Mouse (Mus musculus): Measurements from ENCODE around the gene Hnf1b.

The Hnf1b gene

GRCm38 (mm10) chr11:83853221-83853792, 3.4 kb downstream of the Hnf1b start:
- no peak for DNase-seq

GRCm38 (mm10) chr11:83854091-83854490, 4.2 kb downstream of the Hnf1b start:
- no peak for DNase-seq

DNA sequence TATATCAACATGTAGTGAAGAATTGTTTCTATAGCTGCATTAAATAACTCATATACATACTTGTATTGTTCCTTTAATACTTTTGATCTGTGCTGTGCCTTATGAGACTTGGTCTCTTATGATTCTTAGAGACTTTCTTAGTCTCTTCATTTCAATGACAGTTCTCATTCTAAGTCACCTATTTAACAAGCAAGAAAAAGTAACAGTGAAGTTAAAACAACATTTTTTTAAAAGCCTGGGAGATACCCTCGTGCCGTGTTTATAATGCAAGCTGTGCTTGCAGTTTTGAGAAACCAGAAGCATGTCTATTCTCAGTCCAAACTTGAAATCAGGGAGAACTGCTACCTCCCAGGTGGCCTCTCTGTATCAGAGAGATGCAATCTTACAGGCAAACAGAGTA, 4.8 kb downstream of the Hnf1b start:
- no peak for DNase-seq

DNA sequence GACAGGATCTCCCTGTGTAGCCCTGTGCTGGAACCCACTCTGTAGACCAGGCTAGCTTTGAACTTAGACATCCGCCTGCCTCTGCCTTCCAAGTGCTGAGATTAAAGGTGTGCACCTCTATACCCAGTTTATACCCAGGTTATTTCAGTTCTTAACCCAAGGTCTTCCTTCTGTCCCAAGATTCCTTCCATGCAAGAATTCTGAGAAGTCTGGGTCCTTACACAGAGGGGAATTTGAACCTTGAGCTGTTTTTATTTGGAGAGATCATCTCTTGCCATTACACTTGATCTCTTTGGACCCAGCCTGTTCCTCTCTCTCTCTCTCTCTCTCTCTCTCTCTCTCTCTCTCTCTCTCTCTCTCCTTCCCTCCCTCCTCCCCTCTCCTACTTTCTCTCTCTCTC, 7.4 kb downstream of the Hnf1b start:
- no peak for DNase-seq

- no peak for DNase-seq
These were observed 15.4 kb downstream of the Hnf1b start for GRCm38 (mm10) chr11:83865286-83865685.

DNA sequence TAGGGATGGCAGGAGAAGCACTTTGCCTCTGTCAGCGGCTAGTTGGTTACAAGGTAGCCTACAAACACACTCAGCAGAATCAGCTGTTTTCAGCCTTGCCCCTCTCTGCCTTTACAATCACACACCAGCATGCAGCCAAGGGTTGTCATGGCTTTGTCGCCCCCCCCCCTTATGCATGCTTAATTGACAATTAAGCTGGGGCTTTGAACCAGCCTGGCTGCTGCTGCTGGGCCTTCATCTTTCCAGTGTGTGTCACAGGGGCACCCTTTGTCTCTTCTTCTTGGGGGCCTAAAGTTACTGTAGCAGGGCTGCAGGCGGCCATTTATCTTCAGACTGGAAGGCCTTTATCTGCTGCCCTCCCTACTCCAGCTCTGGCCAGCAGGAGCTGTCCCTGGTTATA, 17.7 kb downstream of the Hnf1b start:
- DNase-seq: no peak

GRCm38 (mm10) chr11:83869147-83869546, 19.3 kb downstream of the Hnf1b start:
- DNase-seq: no peak

- DNase-seq: no peak
These were observed 19.8 kb downstream of the Hnf1b start for GRCm38 (mm10) chr11:83869686-83870085.

- peak; percentile 23 for DNase-seq
These were observed 22.1 kb downstream of the Hnf1b start for GRCm38 (mm10) chr11:83871780-83872554.

DNA sequence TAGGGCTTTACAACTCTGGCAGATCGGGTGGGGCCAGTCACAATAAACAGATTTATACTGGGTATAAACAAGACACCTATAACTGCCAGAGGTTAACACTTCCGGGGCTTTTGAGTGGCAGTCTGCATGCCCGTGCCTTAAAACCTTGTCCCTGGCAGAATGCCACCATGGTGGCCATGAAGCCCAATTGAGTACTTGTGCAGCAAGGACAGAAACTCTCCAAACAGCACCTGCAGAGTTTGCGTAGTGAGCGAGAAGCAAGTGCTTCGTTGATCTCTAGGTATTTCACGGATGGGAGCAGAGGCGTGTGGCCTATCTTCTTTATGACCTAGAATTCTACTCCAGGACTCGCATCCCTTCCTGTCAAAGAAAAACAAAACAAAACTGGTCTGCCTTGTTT, 23.6 kb downstream of the Hnf1b start:
- DNase-seq: no peak

- DNase-seq: no peak
These were observed 26.8 kb downstream of the Hnf1b start for GRCm38 (mm10) chr11:83876630-83877029.

DNA sequence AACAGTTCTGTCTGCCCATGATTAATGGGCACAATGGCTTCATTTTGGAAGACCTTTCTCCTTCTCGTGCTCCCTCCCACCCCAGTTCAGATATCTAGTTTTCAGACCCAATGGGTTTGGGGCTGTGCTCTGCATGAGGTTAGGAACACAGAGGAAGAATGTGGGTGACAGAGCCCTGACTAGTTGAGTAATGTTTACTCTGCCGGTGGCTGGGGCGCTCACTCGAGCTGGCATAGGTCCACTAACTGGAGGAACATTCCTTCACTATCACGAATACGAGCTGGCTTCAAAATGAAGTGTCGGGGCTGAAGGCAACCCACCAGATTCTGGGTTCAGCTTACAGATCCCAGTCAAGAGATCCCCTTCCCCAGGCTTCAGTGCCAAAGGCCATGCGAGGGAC, 27.9 kb downstream of the Hnf1b start:
- no peak for DNase-seq

DNA sequence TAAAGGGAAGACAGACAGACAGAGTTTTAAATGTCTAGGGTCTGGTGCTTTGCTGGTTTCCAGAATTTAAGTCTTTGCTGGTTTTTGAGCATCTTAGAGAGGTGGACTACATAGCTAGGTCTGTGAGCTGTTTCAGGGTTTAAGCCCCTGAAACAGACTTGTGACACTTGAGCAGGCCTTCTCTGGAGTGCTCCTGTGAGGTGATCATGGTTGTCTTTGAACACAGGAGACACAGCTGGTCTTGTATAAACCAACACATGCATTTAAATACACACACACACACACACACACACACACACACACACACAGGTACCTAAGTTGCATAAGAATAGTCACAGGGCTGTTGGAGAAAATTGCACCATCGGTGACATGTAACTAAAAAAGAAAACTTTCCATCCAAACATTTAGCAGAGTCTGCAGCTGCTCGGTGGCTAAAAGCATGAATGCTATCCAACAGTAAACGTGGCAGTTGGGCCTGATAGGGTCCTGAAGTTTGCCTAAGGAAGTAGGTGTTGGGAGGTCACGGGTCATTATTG, 28.6 kb downstream of the Hnf1b start:
- DNase-seq: no peak

DNA sequence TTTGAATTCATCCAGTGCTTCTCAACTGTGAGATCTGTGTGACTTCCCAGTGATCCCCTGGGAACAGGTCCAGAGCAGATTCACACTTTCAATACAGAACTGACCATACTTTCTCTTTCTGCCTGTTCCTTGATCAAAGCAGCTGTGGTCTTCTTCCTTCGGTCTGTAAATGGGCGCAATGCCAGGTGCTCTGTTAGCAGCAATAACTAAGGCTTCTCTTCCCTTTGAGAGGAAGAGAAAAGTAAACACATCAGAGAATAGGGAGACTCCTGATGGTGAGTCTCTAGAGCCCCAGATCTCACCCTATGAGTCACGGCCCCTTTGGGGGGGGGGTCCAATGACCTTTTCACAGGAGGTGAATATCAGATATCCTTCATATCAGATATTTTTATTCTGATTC, 29.3 kb downstream of the Hnf1b start:
- no peak for DNase-seq

- no peak for DNase-seq
These were observed 31.6 kb downstream of the Hnf1b start for GRCm38 (mm10) chr11:83881438-83881837.

DNA sequence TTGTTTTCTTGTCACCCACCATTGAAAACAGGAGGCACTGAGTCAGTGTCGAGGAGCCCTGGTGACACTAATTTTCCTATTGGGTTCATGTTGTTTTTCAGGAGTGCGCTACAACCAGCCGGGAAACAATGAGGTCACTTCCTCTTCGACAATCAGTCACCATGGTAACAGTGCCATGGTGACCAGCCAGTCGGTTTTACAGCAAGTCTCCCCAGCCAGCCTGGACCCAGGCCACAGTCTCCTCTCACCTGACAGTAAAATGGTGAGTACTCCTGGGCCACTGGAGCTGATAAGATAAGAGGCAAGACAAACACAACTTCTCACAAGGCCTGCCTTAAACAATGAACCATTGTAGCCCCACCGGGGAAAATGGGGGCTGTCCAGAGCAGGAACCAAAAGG, 32.7 kb downstream of the Hnf1b start:
- DNase-seq: peak; percentile 3

DNA sequence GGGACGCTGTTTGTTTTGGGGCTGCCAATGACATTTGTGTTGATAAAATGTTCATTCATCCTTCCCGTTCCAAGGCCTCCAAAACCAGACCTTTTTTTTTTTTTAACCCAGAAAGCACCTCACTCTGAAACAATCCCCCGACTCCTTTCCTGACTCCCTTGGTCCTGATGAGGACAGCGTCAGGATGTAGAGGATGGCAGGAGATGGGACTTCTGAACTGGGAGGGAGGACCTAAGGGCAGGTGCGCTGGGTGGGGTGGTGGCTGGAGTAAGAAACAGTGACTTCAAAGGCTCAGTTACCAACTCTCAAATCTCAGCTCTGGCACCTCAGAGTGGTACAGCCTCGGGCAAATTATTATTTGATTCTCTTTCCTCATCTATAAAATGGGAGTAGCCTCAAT, 33.2 kb downstream of the Hnf1b start:
- DNase-seq: no peak

GRCm38 (mm10) chr11:83883812-83884211, 33.9 kb downstream of the Hnf1b start:
- no peak for DNase-seq

- DNase-seq: no peak
These were observed 35.3 kb downstream of the Hnf1b start for GRCm38 (mm10) chr11:83885175-83885574.

DNA sequence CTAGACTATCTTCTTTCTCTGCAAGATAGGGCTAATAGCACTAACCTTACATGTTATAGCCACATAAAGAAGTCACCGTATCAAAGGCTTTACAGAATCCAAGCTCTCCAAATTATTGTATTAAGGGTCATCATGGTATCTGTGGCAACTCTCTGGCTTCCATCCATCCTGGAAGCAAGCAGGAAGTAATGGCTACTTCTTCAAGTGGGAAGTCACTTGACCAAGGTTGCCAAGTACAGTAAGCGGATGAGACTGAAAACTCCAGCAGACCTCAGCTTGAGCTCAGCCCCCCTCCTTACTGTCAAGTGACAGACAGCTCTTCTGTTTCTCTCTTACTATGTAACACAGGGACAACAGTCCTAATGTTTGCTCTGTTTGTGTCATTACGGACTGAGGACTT, 36.9 kb downstream of the Hnf1b start:
- DNase-seq: no peak

- no peak for DNase-seq
These were observed 41.5 kb downstream of the Hnf1b start for GRCm38 (mm10) chr11:83891366-83891765.

DNA sequence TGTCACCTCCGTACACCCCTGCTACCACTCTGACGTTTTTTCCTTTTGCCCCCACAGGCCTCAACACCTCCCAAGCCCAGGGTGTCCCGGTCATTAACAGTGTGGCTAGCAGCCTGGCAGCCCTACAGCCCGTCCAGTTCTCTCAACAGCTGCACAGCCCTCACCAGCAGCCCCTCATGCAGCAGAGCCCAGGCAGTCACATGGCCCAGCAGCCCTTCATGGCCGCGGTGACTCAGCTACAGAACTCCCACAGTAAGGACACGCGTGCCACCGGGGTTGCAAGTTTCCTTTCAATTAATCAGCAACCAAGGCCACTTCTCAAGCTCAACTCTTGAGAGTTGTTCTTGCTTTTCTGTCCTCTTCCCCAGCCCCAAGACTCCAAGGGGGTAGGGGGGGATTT, 43.5 kb downstream of the Hnf1b start:
- no peak for DNase-seq

DNA sequence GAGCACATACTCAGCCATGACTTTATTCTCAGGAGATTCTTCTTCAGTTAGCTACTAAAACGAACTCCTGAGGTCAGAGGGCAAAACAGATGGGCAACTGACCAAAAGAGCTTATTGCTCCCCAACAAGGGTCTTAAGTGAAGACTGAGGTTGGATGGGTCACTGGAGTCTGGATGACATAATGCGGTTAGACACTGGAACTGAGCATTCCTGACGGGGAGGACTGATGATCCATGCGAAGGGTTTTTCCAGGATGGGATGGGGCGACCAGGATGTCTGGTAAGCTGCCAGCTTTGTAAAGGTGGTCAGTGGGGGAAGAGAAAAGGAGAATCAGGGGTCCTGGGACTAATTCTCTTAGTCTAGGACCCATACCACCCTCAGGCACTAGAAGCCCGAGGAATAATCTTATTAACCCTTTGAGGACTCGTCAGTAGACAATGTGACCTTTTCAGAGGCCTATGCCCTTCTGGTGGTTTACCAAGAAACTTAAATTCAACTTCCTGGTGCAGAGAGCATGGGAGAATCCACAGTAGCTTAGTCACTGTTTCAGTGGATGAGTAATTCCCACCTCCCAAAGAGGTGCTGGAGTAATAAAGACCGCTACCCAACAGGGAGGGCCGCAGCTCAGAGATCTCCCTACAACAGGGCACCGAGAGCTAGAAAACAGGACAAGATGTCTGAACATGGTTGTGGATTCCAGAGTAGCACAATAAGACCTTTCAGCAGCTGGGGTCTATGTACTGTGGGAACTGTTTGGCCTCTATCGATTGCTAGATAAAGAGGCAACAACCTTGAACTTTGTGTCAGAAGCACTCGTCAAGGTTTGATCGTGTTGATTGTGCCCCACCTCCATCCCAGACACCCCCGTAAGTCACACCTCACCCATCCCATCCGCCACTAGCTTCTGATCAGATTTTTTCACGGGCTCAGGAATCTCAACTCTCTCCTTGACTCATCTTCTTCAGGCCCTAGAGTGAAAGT, 46.9 kb downstream of the Hnf1b start:
- no peak for DNase-seq
